Mouse (Mus musculus) layer of hippocampus, adult 6 months (tissue): Measurements from ENCODE around the gene Mybphl. TPM values are rescaled to one million over a fixed set of nuclear protein-coding genes. Genes with fewer than 3 reads are reported as not detected.

Source experiments
- long read RNA-seq, 2 experiments: library from polyadenylated mRNA; unstranded; transcript quantifications; one replicate each; pipeline ENCODE4 v2.0.0; 2019 to 2020
- polyA plus RNA-seq: library from polyadenylated mRNA; unstranded; fragments of <200 nt; fragmentation: Nextera tagmentation; gene quantifications from 2 replicates; pipeline ENCODE4 v1.2.3, GENCODE M21; 2021

Mybphl gene
- not detected in 2 replicates for polyA plus RNA-seq
- long read RNA-seq, experiment 1, result 0 reads
- long read RNA-seq, experiment 2, result 0 reads

GRCm38 (mm10) chr3:108364270-108364995, at the start of gene Mybphl:
Gene Mybphl, plus strand, starts transcription at chr3:108364911.

DNA sequence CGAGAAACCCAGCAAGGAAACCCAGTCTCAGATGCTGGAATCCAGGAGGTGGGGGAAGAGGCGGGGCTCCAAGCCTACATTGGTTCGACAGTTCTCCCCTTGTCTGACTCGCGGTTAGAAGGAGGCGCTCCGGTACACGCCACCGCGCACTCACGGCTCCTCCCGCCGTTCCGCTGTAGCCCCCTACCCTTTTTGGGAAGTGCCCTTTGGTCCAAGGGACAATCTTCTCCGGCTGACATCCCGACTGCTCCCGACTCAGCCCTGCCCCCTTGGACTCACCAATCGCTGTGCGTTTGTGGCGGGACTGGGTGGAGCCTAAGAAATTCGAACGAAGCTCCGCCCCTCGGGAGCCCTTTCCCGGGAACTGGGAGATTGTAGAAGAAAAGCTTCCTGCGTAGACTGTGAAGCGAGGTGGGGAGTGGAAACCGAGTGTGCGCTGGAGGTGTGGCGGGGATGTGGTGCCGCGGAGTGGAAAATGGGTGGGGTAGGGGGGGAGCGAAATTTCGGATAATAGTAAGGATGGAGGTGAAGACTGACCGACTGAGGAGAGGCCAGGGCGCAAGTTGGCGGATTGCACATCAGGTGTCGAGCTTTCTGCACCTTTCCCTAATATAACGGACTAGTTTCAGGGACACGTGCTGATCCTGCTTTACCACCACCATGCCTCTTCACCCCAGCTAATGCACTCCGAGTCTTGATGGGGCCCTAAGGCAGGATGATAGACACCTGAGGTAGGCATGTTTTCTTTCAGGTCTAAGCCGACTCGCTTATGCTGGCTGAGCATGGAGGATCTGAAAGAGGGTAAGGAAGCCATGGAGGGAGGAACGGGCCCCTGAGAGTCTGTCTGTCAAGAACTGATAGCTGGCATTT, 19.0 kb downstream of the Mybphl start, which contains the start of gene Psrc1:
Psrc1 (plus strand) TSS at position 355 of the 870 bp plus-strand sequence.

GRCm38 (mm10) chr3:108414857-108415830, 50.4 kb downstream of the Mybphl start, which contains the start of gene Celsr2:
Gene Celsr2, minus strand, starts transcription at chr3:108415552.

Other genes with a start within 250 kb of the Mybphl start
- 21.7 and 24.5 TPM in 2 replicates for gene Gnai3, start 218.8 kb upstream of the Mybphl start, polyA plus RNA-seq
- gene Gpr61, start 210.0 kb upstream of the Mybphl start, polyA plus RNA-seq, result 4.4 TPM in 2 replicates
- 5.2 and 5.3 TPM in 2 replicates for gene Amigo1, start 178.6 kb upstream of the Mybphl start, polyA plus RNA-seq
- 4.8 and 5.3 TPM in 2 replicates for gene Cyb561d1, start 163.7 kb upstream of the Mybphl start, polyA plus RNA-seq
- gene Atxn7l2, start 154.0 kb upstream of the Mybphl start, polyA plus RNA-seq, result 3.5 and 4.9 TPM in 2 replicates
- 0.75 and 0.92 TPM in 2 replicates for gene Sypl2, start 138.3 kb upstream of the Mybphl start, polyA plus RNA-seq
- gene Psma5, start 108.0 kb upstream of the Mybphl start, polyA plus RNA-seq, result 219 and 230 TPM in 2 replicates
- gene Sort1, start 80.8 kb upstream of the Mybphl start, polyA plus RNA-seq, result 32.3 and 34.9 TPM in 2 replicates
- 8.3 and 10.5 TPM in 2 replicates for gene Psrc1, start 18.9 kb downstream of the Mybphl start, polyA plus RNA-seq
- gene Celsr2, start 50.6 kb downstream of the Mybphl start, polyA plus RNA-seq, result 32.5 and 41.7 TPM in 2 replicates
- 131 and 140 TPM in 2 replicates for gene Sars, start 80.3 kb downstream of the Mybphl start, polyA plus RNA-seq
- gene 1700013F07Rik, start 169.2 kb downstream of the Mybphl start, polyA plus RNA-seq, result 1.8 and 3.3 TPM in 2 replicates
- gene 5330417C22Rik, start 171.6 kb downstream of the Mybphl start, polyA plus RNA-seq, result 24.4 and 26.5 TPM in 2 replicates
- 35.1 and 36.9 TPM in 2 replicates for gene Tmem167b, start 197.6 kb downstream of the Mybphl start, polyA plus RNA-seq
- gene Taf13, start 206.8 kb downstream of the Mybphl start, polyA plus RNA-seq, result 23.9 and 30.7 TPM in 2 replicates
- 42.4 and 44.0 TPM in 2 replicates for gene Wdr47, start 226.4 kb downstream of the Mybphl start, polyA plus RNA-seq